Mouse (Mus musculus): ENCODE measurements around the gene Rnf220. TPM values are rescaled to one million over a fixed set of nuclear protein-coding genes. Genes with fewer than 3 reads are reported as not detected.

The Rnf220 gene
- polyA plus RNA-seq, 1 experiment from 2014 or later: 55.5 TPM

DNA sequence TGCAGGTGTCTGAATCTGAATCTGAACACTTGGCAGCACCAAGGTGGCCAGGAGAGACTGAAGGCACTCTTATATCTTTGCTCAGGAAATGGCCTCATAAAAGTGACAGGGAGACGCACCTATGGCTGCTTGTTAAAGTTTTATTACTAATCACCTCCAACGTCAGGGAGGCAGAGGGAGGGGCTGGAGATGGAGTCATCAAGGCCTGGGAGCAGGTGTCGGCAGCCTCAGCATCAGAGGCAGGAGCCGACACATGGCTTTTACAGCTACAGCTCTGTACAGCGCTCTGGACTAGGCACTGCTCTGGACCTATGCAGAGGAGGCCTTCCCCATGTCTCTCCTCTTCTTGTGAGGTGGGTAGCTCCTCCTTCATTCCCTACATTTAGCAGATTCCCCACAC is 139.7 kb downstream of the Rnf220 start:
- H3K9ac ChIP-seq (ENCODE audit: low read depth, low read length): no peak overlapping the region
- H3K27me3 ChIP-seq (ENCODE audit: control insufficient read depth, insufficient read depth, low read length): peaks cover 24% of the 10 kb centered on the region
- H3K4me2 ChIP-seq (replicated peaks; ENCODE audit: low read depth, low read length): no peak overlapping the region
- H3K27ac ChIP-seq (ENCODE audit: low read depth, low read length): no peak overlapping the region
- WGBS: 80% methylated on average over 5 of the region's 5 CpGs
- no peak overlapping the region for H3K4me3 ChIP-seq (ENCODE audit: low read depth, low read length)
- ATAC-seq (ENCODE audit: low FRiP score): no peak
- no peak for DNase-seq (ENCODE audit: low spot score)
- H3K9me3 ChIP-seq (ENCODE audit: control insufficient read depth, low read length): no peaks in the 10 kb centered on the region
- H3K36me3 ChIP-seq (ENCODE audit: control insufficient read depth, insufficient read depth, low read length): no peaks in the 10 kb centered on the region
- peaks cover 7% of the 10 kb centered on the region; the same call in 1 of the 2 replicates for H3K4me1 ChIP-seq (replicated peaks; ENCODE audit: control insufficient read depth, insufficient read depth, low read length)

DNA sequence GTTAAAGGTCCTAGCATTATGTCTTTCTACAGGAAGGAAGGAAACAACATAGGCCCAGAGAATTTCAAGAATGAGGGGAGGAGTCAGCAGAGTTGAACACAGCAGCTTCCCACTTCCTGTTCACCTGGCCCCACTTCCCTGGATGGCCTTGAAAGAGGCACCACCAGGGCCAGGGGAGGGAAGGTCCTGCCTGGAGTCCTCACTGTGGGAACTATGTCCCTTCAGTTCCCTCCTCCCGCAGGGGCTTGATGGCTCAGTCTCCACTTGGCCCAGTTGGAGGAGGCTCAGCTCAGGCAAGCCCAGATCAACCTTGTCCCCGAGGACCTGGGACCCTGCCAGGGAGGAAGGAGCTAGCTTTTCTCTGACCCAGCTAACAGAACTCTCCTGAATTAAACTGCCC is 140.6 kb downstream of the Rnf220 start:
- Histone ChIP-seq H3K9ac (ENCODE audit: low read depth, low read length) (no peak overlapping the region), H3K4me2 (replicated peaks; ENCODE audit: low read depth, low read length) (no peak overlapping the region), H3K4me3 (ENCODE audit: low read depth, low read length) (no peak overlapping the region), H3K36me3 (ENCODE audit: control insufficient read depth, insufficient read depth, low read length) (no peaks in the 10 kb centered on the region), H3K4me1 (replicated peaks; ENCODE audit: control insufficient read depth, insufficient read depth, low read length) (peaks cover 3% of the 10 kb centered on the region; the same call in 1 of the 2 replicates), H3K27ac (ENCODE audit: low read depth, low read length) (no peak overlapping the region), H3K27me3 (ENCODE audit: control insufficient read depth, insufficient read depth, low read length) (peaks cover 25% of the 10 kb centered on the region), H3K9me3 (ENCODE audit: control insufficient read depth, low read length) (no peaks in the 10 kb centered on the region)
- DNase-seq (ENCODE audit: low spot score) (no peak), ATAC-seq (ENCODE audit: low FRiP score) (no peak)
- WGBS: 91% methylated on average over 2 of the region's 2 CpGs

DNA sequence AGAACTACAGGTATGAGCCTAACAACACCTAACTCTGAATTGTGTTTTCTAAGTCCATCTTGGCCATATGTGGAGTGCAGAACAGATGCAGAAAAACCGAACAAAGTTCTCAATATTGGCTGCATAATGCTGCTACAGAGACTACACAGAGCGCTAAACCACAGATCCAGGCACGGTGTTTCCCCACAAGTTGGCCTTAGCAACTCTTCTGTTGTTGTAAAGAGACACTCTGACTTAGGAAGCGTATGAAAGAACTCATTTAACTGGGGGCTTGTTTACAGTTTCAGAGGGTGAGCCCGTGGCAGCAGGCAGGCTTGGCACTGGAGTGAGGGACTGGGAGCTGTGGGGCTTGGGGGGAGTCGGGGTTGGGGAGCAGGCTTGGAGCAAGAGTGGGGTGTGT is 142.2 kb downstream of the Rnf220 start:
- ATAC-seq (ENCODE audit: low FRiP score): no peak
- Histone ChIP-seq H3K27me3 (ENCODE audit: control insufficient read depth, insufficient read depth, low read length) (peaks cover 12% of the 10 kb centered on the region), H3K4me3 (ENCODE audit: low read depth, low read length) (no peak overlapping the region), H3K4me1 (replicated peaks; ENCODE audit: control insufficient read depth, insufficient read depth, low read length) (no peaks in the 10 kb centered on the region; the same call in 1 of the 2 replicates), H3K9ac (ENCODE audit: low read depth, low read length) (no peak overlapping the region), H3K36me3 (ENCODE audit: control insufficient read depth, insufficient read depth, low read length) (no peaks in the 10 kb centered on the region), H3K4me2 (replicated peaks; ENCODE audit: low read depth, low read length) (no peak overlapping the region), H3K27ac (ENCODE audit: low read depth, low read length) (no peak overlapping the region), H3K9me3 (ENCODE audit: control insufficient read depth, low read length) (no peaks in the 10 kb centered on the region)
- no peak for DNase-seq (ENCODE audit: low spot score)
- 78% methylated on average over 6 of the region's 6 CpGs for WGBS

DNA sequence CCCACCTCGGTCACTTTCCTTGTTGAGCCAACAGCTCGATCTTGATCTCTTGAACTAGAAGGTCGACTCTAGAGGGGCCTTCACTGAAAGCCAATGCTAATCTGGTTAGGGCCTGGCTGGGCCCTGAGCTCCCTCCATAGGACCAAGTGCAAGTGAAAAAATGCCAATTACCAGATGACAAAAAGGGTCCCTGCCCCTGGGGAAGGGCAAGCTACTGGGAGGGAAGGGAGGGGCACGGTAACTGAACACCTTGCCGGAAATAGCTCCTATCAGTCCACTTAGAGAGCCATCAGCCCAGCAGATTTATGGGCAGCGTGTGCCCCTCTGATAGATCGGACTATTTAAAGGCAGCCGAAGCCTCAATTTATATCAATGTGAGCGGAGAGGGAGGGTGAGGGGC is 143.9 kb downstream of the Rnf220 start:
- H3K27me3 ChIP-seq (ENCODE audit: control insufficient read depth, insufficient read depth, low read length): peaks cover 18% of the 10 kb centered on the region; the same call in 1 of the 2 replicates
- no peak overlapping the region for H3K27ac ChIP-seq (ENCODE audit: low read depth, low read length)
- H3K9ac ChIP-seq (ENCODE audit: low read depth, low read length): no peak overlapping the region
- DNase-seq (ENCODE audit: low spot score): no peak
- ATAC-seq (ENCODE audit: low FRiP score): no peak
- H3K36me3 ChIP-seq (ENCODE audit: control insufficient read depth, insufficient read depth, low read length): no peaks in the 10 kb centered on the region
- H3K4me1 ChIP-seq (replicated peaks; ENCODE audit: control insufficient read depth, insufficient read depth, low read length): no peaks in the 10 kb centered on the region; the same call in 1 of the 2 replicates
- H3K9me3 ChIP-seq (ENCODE audit: control insufficient read depth, low read length): no peaks in the 10 kb centered on the region
- 73% methylated on average over 9 of the region's 9 CpGs for WGBS
- H3K4me3 ChIP-seq (ENCODE audit: low read depth, low read length): no peak overlapping the region
- no peak overlapping the region for H3K4me2 ChIP-seq (replicated peaks; ENCODE audit: low read depth, low read length)

DNA sequence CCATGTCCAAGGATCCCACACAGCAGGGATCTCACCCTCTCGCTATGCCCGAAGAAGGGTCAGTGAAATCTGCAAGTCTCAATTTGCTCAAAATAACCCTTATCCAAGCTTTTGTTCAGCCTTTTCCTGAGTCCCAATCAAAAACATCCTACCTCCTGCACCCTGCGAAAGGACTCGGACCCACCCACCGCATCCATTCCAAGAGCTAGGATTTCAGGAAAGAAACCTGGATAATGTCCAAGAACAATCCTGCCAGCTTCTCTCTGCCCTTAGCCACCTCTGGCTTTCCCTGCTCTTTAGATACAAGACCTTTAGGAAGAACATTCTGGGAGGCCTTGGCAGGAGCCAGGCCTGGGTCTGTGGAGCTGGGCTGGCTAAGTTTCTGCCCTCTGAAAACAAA is 144.8 kb downstream of the Rnf220 start:
- Histone ChIP-seq H3K27ac (ENCODE audit: low read depth, low read length) (no peak overlapping the region), H3K4me2 (replicated peaks; ENCODE audit: low read depth, low read length) (no peak overlapping the region), H3K9ac (ENCODE audit: low read depth, low read length) (no peak overlapping the region), H3K9me3 (ENCODE audit: control insufficient read depth, low read length) (no peaks in the 10 kb centered on the region), H3K27me3 (ENCODE audit: control insufficient read depth, insufficient read depth, low read length) (peaks cover 18% of the 10 kb centered on the region), H3K4me1 (replicated peaks; ENCODE audit: control insufficient read depth, insufficient read depth, low read length) (no peaks in the 10 kb centered on the region; the same call in 1 of the 2 replicates), H3K4me3 (ENCODE audit: low read depth, low read length) (no peak overlapping the region), H3K36me3 (ENCODE audit: control insufficient read depth, insufficient read depth, low read length) (no peaks in the 10 kb centered on the region)
- DNase-seq (ENCODE audit: low spot score): no peak
- 76% methylated on average over 5 of the region's 5 CpGs for WGBS
- ATAC-seq (ENCODE audit: low FRiP score): no peak

DNA sequence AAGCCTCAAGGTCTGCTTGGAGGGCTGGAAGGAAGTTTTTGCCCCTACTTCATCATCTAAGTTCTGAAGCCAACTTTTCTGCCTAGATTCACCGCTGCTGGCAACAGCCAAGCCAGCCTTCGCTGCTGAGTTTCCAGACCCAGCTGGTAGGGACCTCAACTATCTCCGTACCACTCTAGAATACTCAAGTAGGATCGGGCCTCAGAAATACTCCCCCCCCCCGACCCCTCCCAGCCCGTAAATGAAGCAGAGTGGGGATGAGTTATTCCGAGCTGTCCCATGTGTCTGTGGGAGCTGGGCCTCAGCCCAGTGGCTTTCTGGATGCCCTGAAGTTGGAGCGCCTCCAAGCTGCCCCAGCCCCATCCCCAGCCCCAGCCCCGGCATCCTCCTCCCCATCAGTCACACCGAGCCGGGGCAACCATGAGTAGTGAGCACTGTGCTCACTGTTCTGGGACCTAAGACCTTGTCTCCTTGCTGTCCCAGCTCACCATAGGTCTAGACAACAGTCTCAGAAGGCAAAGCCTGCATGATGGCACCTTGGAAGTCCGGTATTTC is 146.6 kb downstream of the Rnf220 start:
- Histone ChIP-seq H3K27ac (ENCODE audit: low read depth, low read length) (no peak overlapping the region), H3K36me3 (ENCODE audit: control insufficient read depth, insufficient read depth, low read length) (no peaks in the 10 kb centered on the region), H3K4me3 (ENCODE audit: low read depth, low read length) (no peak overlapping the region), H3K4me1 (replicated peaks; ENCODE audit: control insufficient read depth, insufficient read depth, low read length) (no peaks in the 10 kb centered on the region; the same call in 1 of the 2 replicates), H3K9me3 (ENCODE audit: control insufficient read depth, low read length) (no peaks in the 10 kb centered on the region), H3K4me2 (replicated peaks; ENCODE audit: low read depth, low read length) (no peak overlapping the region), H3K9ac (ENCODE audit: low read depth, low read length) (no peak overlapping the region), H3K27me3 (ENCODE audit: control insufficient read depth, insufficient read depth, low read length) (peaks cover 13% of the 10 kb centered on the region)
- WGBS: 85% methylated on average over 12 of the region's 12 CpGs
- DNase-seq (ENCODE audit: low spot score): no peak
- ATAC-seq (ENCODE audit: low FRiP score): no peak; the same call in 1 of the 2 replicates

DNA sequence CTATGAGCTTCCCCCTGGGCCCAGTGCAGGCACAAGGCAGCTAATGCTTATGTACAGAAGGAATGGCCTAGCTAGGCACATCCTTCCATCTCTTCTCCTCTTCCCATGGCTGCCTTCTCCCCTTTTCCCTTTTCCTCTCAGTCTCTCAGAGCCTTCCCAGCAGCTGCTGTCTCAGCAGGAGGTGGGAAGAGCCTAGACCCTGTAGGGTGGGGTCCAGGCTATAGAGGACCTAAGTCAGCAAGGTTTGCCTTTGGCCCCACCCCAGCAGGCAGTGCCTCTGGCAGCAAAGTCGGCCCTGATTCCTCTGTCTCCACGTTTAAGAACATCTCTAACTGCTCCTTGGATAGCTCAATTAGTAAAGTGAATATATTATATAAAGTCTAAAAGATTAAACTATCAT is 147.5 kb downstream of the Rnf220 start:
- Histone ChIP-seq H3K36me3 (ENCODE audit: control insufficient read depth, insufficient read depth, low read length) (no peaks in the 10 kb centered on the region), H3K4me2 (replicated peaks; ENCODE audit: low read depth, low read length) (no peak overlapping the region), H3K27me3 (ENCODE audit: control insufficient read depth, insufficient read depth, low read length) (peaks cover 14% of the 10 kb centered on the region), H3K9ac (ENCODE audit: low read depth, low read length) (no peak overlapping the region), H3K4me3 (ENCODE audit: low read depth, low read length) (no peak overlapping the region), H3K4me1 (replicated peaks; ENCODE audit: control insufficient read depth, insufficient read depth, low read length) (no peaks in the 10 kb centered on the region; the same call in 1 of the 2 replicates), H3K27ac (ENCODE audit: low read depth, low read length) (no peak overlapping the region), H3K9me3 (ENCODE audit: control insufficient read depth, low read length) (no peaks in the 10 kb centered on the region)
- 32% methylated on average over 2 of the region's 2 CpGs for WGBS
- DNase-seq (ENCODE audit: low spot score): no peak
- no peak for ATAC-seq (ENCODE audit: low FRiP score)

DNA sequence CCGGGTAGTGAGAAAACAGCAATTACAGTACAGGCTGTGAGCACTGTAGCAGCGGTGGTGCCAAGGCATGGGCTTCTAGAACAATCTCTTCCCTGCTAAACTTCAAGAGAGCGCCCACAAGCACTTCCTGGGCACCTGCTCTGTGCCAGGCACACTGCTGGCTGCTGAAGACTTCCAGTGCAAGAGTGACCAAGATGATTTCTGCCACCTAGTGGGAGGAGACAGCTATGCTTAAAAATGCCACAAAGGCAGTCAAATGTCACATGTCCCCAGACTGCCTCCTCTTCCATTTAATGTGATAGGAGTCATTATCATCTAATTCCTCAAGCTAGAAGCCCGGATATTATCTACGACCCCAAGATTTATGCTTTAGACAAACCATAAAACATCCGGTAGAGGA is 150.8 kb downstream of the Rnf220 start:
- ATAC-seq (ENCODE audit: low FRiP score): no peak; the same call in 1 of the 2 replicates
- no peak overlapping the region for H3K4me2 ChIP-seq (replicated peaks; ENCODE audit: low read depth, low read length)
- H3K4me3 ChIP-seq (ENCODE audit: low read depth, low read length): no peak overlapping the region
- WGBS: 71% methylated on average over 6 of the region's 6 CpGs
- no peaks in the 10 kb centered on the region; the same call in 1 of the 2 replicates for H3K4me1 ChIP-seq (replicated peaks; ENCODE audit: control insufficient read depth, insufficient read depth, low read length)
- H3K27me3 ChIP-seq (ENCODE audit: control insufficient read depth, insufficient read depth, low read length): peaks cover 11% of the 10 kb centered on the region
- H3K9me3 ChIP-seq (ENCODE audit: control insufficient read depth, low read length): no peaks in the 10 kb centered on the region
- H3K36me3 ChIP-seq (ENCODE audit: control insufficient read depth, insufficient read depth, low read length): no peaks in the 10 kb centered on the region
- H3K27ac ChIP-seq (ENCODE audit: low read depth, low read length): no peak overlapping the region
- peak; percentile 53 for DNase-seq (ENCODE audit: low spot score)
- H3K9ac ChIP-seq (ENCODE audit: low read depth, low read length): no peak overlapping the region

DNA sequence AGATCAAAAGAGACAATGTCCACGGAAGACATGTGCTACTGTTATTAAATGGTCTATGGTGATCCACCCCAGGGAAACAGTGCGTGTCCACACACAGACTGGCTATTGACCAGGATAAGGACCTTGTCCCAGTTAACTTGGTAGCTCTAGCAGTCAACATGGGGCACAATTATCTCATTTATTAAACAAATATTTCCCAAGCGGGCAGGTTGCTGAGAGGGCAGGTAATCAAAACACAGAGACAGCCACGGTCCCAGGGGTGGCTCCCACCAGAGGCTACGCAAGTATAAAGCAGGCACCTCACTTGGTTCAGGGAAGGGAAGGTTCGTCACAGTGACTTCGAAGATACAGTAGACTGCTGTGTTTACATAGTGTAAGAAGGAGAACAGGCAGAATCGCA is 153.5 kb downstream of the Rnf220 start:
- no peak overlapping the region for H3K4me2 ChIP-seq (replicated peaks; ENCODE audit: low read depth, low read length)
- peaks cover 6% of the 10 kb centered on the region for H3K27me3 ChIP-seq (ENCODE audit: control insufficient read depth, insufficient read depth, low read length)
- no peak overlapping the region for H3K27ac ChIP-seq (ENCODE audit: low read depth, low read length)
- H3K36me3 ChIP-seq (ENCODE audit: control insufficient read depth, insufficient read depth, low read length): no peaks in the 10 kb centered on the region
- 69% methylated on average over 8 of the region's 8 CpGs for WGBS
- no peaks in the 10 kb centered on the region for H3K9me3 ChIP-seq (ENCODE audit: control insufficient read depth, low read length)
- H3K4me3 ChIP-seq (ENCODE audit: low read depth, low read length): no peak overlapping the region
- no peak overlapping the region for H3K9ac ChIP-seq (ENCODE audit: low read depth, low read length)
- H3K4me1 ChIP-seq (replicated peaks; ENCODE audit: control insufficient read depth, insufficient read depth, low read length): no peaks in the 10 kb centered on the region
- ATAC-seq (ENCODE audit: low FRiP score) (no peak), DNase-seq (ENCODE audit: low spot score) (no peak)

All from hindbrain, embryonic 11.5 days (tissue).